Mouse (Mus musculus): ENCODE measurements around the gene Kcnj9.

- TF ChIP-seq POLR2A (IDR thresholded peaks at IDR 0.05; ENCODE audit: borderline replicate concordance, extremely low read depth, insufficient read depth, insufficient read length, poor library complexity, severe bottlenecking) (no peak), CTCF (IDR thresholded peaks at IDR 0.05; ENCODE audit: borderline replicate concordance, extremely low read depth, insufficient read depth, insufficient read length) (peak; percentile 73)
These were observed 3.2 kb downstream of the Kcnj9 start for GRCm38 (mm10) chr1:172325680-172326535.
